Mouse (Mus musculus) CH12.LX (cell line): Measurements from ENCODE around the gene Asic2.

Experiments used
- CHD2 ChIP-seq: IDR thresholded peaks from 2 replicates; pipeline ENCODE4 v1.6.1; 2011; ENCODE audit warnings: low read length, improper control_type of control experiment
- CTCF ChIP-seq, 2 experiments: IDR thresholded peaks in 1 of 2; conservative IDR thresholded peaks in 1 of 2; 2 replicates each; pipeline ENCODE4 v1.5.1; 2011 to 2012; ENCODE audit warnings: low read depth in 2 of 2, low read length in 2 of 2, improper control_type of control experiment in 1 of 2, inconsistent platforms in 1 of 2, mild to moderate bottlenecking in 1 of 2, moderate library complexity in 1 of 2
- E2F4 ChIP-seq: IDR thresholded peaks from 2 replicates; pipeline ENCODE4 v1.6.1; 2011; ENCODE audit warnings: low read depth, low read length, improper control_type of control experiment; ENCODE audit not compliant: insufficient replicate concordance
- ELF1 ChIP-seq: IDR thresholded peaks from 2 replicates; pipeline ENCODE4 v1.6.1; 2014; ENCODE audit warnings: low read depth, mild to moderate bottlenecking, inconsistent platforms, low read length, improper control_type of control experiment
- EP300 ChIP-seq: IDR thresholded peaks from 2 replicates; pipeline ENCODE4 v1.6.1; 2011; ENCODE audit warnings: low read length, improper control_type of control experiment
- MAZ ChIP-seq: IDR thresholded peaks from 2 replicates; pipeline ENCODE4 v1.6.1; 2012; ENCODE audit warnings: low read depth, mild to moderate bottlenecking, inconsistent platforms, low read length, improper control_type of control experiment, moderate library complexity
- NRF1 ChIP-seq: IDR thresholded peaks from 2 replicates; pipeline ENCODE4 v1.6.1; 2014; ENCODE audit warnings: low read depth, mild to moderate bottlenecking, inconsistent platforms, low read length, improper control_type of control experiment, moderate library complexity
- POLR2A ChIP-seq: IDR thresholded peaks from 2 replicates; pipeline ENCODE4 v1.6.1; 2011; ENCODE audit warnings: low read depth, mild to moderate bottlenecking, improper control_type of control experiment, low read length
- TBP ChIP-seq: conservative IDR thresholded peaks from 2 replicates; pipeline ENCODE4 v1.6.1; 2011; ENCODE audit warnings: low read depth, low read length, improper control_type of control experiment

DNA sequence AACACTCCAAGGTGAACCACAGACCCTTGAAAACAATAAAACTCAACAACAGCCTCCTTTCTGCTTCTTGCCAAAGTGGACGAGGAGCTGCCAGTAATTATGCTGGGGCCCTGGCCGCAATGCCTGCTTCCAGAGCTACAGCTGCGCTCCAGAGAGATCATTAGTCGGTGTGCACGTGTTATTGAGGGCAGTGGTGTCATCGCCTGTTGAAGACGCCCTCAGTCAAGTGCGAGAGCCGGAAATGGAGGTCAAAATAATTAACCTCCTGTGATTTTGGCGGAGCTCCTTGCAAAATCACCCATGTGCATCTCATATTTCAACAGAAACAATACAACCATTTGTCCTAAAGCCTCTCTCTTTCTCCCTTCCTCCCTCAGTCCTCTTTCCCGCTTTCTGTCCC, 13.9 kb upstream of the Asic2 start:
- TF ChIP-seq POLR2A (no peak), ELF1 (no peak), CTCF (conservative IDR thresholded peaks at IDR 0.05 in 1 of 2, IDR thresholded peaks at IDR 0.05 in 1 of 2; ENCODE audit: low read depth in 2 of 2, low read length in 2 of 2) (no peak), EP300 (no peak), MAZ (no peak), E2F4 (no peak), NRF1 (no peak), TBP (no peak), CHD2 (no peak)
